10 mouse cellular contexts compared by ENCODE assay signal in the genomic region with DNA sequence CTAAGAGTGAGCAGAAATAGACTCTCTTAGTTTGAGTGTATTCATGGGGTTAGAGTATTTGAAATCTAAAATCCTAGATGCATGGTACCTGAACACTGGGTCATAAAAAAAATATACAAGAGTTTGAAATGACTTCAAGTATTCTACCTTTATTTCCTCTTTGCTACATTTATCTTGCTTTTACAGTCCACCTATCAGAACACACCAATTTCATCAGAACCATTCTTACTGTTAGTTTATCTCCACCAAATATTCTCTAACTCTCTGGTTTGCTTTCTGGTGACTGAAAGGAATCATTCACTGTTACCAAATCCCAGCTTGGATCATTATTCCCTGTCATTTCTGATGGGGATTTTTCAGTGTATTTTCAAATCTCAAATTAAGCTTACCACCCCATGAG. TPM values are rescaled to one million over a fixed set of nuclear protein-coding genes. Genes with fewer than 3 reads are reported as not detected.
A peak's percentile ranks its signal among the peaks of the same experiment; 100 is the strongest.
DNase-seq lines count a peak whose midpoint lies in the region; ATAC-seq and TF ChIP-seq lines count a peak whose summit lies in the region.
"Had no signal": no experiment of that assay in that cellular context is flagged by ENCODE, and none has a peak within 500 bp of the region (broad histone marks: within the 10 kb centered on the region; RNA-seq: fewer than 3 reads in every experiment).

No protein-coding gene starts in this region.

- no peak for TF ChIP-seq POLR2A in cerebellum, adult 2 months (IDR thresholded peaks at IDR 0.05; ENCODE audit: borderline replicate concordance, insufficient read depth, low read length)

- peak overlapping the region; percentile 95 for H3K4me3 ChIP-seq in cerebellum, adult 2 months (replicated peaks; ENCODE audit: insufficient read depth, low read depth, low read length)
- H3K4me3 ChIP-seq in neural tube, embryonic 11.5 days (ENCODE audit: low read depth, low read length), result peak overlapping the region; percentile 80; the same call in 1 of the 2 replicates
- H3K4me3 ChIP-seq in liver, embryonic 13.5 days (replicated peaks), result peak overlapping the region; percentile 73

- H3K27me3 ChIP-seq in cerebellum, adult 2 months (ENCODE audit: control insufficient read depth, insufficient read depth, low read length), result no peaks in the 10 kb centered on the region
- no peaks in the 10 kb centered on the region for H3K27me3 ChIP-seq in neural tube, embryonic 11.5 days (ENCODE audit: control insufficient read depth, insufficient read depth, low read length)
- no peaks in the 10 kb centered on the region for H3K27me3 ChIP-seq in liver, embryonic 13.5 days

- H3K4me2 ChIP-seq in neural tube, embryonic 11.5 days (ENCODE audit: low read depth), result no peak overlapping the region
- peak overlapping the region; percentile 89 for H3K4me2 ChIP-seq in liver, embryonic 13.5 days

- DNase-seq in cerebellum, adult 2 months, result no peak
- no peak for DNase-seq in cerebellum, postnatal 10 days
- no peak for DNase-seq in neural tube, embryonic 11.5 days (ENCODE audit: low spot score)
- DNase-seq in neural tube, embryonic 10.5 days (ENCODE audit: extremely low spot score, low spot score), result no peak
- DNase-seq in liver, embryonic 13.5 days, result no peak
- DNase-seq in left cerebral cortex, adult 8-10 months (ENCODE audit: low spot score in 2 of 2), result no peak

- ATAC-seq in neural tube, embryonic 11.5 days (ENCODE audit: insufficient read depth, low FRiP score, low TSS enrichment), result no peak
- no peak for ATAC-seq in liver, embryonic 13.5 days (ENCODE audit: low read depth)
- ATAC-seq in megakaryocyte progenitor cell, adult 5-6 weeks (replicated peaks; ENCODE audit: poor library complexity), result no peak
- no peak for ATAC-seq in activated CD4-positive, CD25-positive, alpha-beta regulatory T cell, adult 4 months

- no peaks in the 10 kb centered on the region for H3K9me3 ChIP-seq in neural tube, embryonic 11.5 days (ENCODE audit: control insufficient read depth, low read length)
- no peaks in the 10 kb centered on the region for H3K9me3 ChIP-seq in liver, embryonic 13.5 days (replicated peaks)

- no peak for TF ChIP-seq CTCF in cerebellum, adult 2 months (IDR thresholded peaks at IDR 0.05; ENCODE audit: borderline replicate concordance, insufficient read depth, low read depth, low read length)

- no peak overlapping the region for H3K9ac ChIP-seq in neural tube, embryonic 11.5 days (ENCODE audit: low read length)
- H3K9ac ChIP-seq in liver, embryonic 13.5 days, result peak overlapping the region; percentile 75

- H3K36me3 ChIP-seq in neural tube, embryonic 11.5 days (ENCODE audit: control insufficient read depth, insufficient read depth, low read length), result no peaks in the 10 kb centered on the region
- H3K36me3 ChIP-seq in liver, embryonic 13.5 days, result 0 out of 2 replicates have a peak, but pooled peaks cover 4% of the 10 kb centered on the region

- no peak overlapping the region for H3K27ac ChIP-seq in cerebellum, adult 2 months (ENCODE audit: insufficient read depth, low read length)
- H3K27ac ChIP-seq in neural tube, embryonic 11.5 days (ENCODE audit: low read depth, low read length), result no peak overlapping the region
- no peak overlapping the region for H3K27ac ChIP-seq in liver, embryonic 13.5 days

- H3K4me1 ChIP-seq in cerebellum, adult 2 months (ENCODE audit: control insufficient read depth, insufficient read depth, low read length), result 0 out of 2 replicates have a peak, but pooled peaks cover 3% of the 10 kb centered on the region
- peaks cover 7% of the 10 kb centered on the region for H3K4me1 ChIP-seq in neural tube, embryonic 11.5 days (ENCODE audit: control insufficient read depth, insufficient read depth, low read length)
- peaks cover 17% of the 10 kb centered on the region for H3K4me1 ChIP-seq in liver, embryonic 13.5 days (replicated peaks)

RNA-seq across cellular contexts. Expression of a gene that starts 0.8 kb away (rescaled TPM):
- polyA plus RNA-seq in cerebellum, adult 2 months (2012; rRNA removed), result 12.8 and 13.0 TPM in 2 replicates
- 12.9 and 16.4 TPM in 2 replicates for polyA plus RNA-seq in neural tube, embryonic 11.5 days (2014; fragmentation: Nextera tagmentation; extraction: Ambion mirVana)
- 6.8 and 7.3 TPM in 2 replicates for polyA plus RNA-seq in liver, embryonic 13.5 days (2015; fragmentation: Nextera tagmentation; extraction: Ambion mirVana)
- 13.0 and 15.4 TPM in 2 replicates for total RNA-seq in megakaryocyte progenitor cell, adult 5-6 weeks (2015)
- total RNA-seq in megakaryocyte progenitor cell, adult 5-6 weeks (2017), result 27.4 and 32.4 TPM in 2 replicates
- 10 to 100 TPM; 22.0 to 24.1 TPM for polyA plus RNA-seq in activated CD4-positive, CD25-positive, alpha-beta regulatory T cell, adult 4 months (2017; shearing (Covaris generic))
- total RNA-seq in left cerebral cortex, adult 8-10 months (2022), result 10 to 100 TPM; 12.9 to 20.1 (median 14.8) TPM

RNA-seq across cellular contexts. Expression of a gene that starts 1.3 kb away (rescaled TPM):
- 25.3 and 25.7 TPM in 2 replicates for polyA plus RNA-seq in cerebellum, adult 2 months (2012; rRNA removed)
- polyA plus RNA-seq in neural tube, embryonic 11.5 days (2014; fragmentation: Nextera tagmentation; extraction: Ambion mirVana), result 14.7 and 17.0 TPM in 2 replicates
- 4.9 and 7.3 TPM in 2 replicates for polyA plus RNA-seq in liver, embryonic 13.5 days (2015; fragmentation: Nextera tagmentation; extraction: Ambion mirVana)
- 18.6 and 34.9 TPM in 2 replicates for total RNA-seq in megakaryocyte progenitor cell, adult 5-6 weeks (2015)
- 17.3 and 19.4 TPM in 2 replicates for total RNA-seq in megakaryocyte progenitor cell, adult 5-6 weeks (2017)
- 10 to 100 TPM; 13.3 to 13.9 TPM for polyA plus RNA-seq in activated CD4-positive, CD25-positive, alpha-beta regulatory T cell, adult 4 months (2017; shearing (Covaris generic))
- total RNA-seq in left cerebral cortex, adult 8-10 months (2022), result 10 to 100 TPM; 21.3 to 31.4 (median 24.3) TPM

RNA-seq across cellular contexts. Expression of a gene that starts 25.8 kb away (rescaled TPM):
- 8.6 and 9.0 TPM in 2 replicates for polyA plus RNA-seq in cerebellum, adult 2 months (2012; rRNA removed)
- 2.5 and 3.0 TPM in 2 replicates for polyA plus RNA-seq in neural tube, embryonic 11.5 days (2014; fragmentation: Nextera tagmentation; extraction: Ambion mirVana)
- polyA plus RNA-seq in liver, embryonic 13.5 days (2015; fragmentation: Nextera tagmentation; extraction: Ambion mirVana), result 0.82 and 1.3 TPM in 2 replicates
- 21.7 and 34.3 TPM in 2 replicates for total RNA-seq in megakaryocyte progenitor cell, adult 5-6 weeks (2015)
- total RNA-seq in megakaryocyte progenitor cell, adult 5-6 weeks (2017), result 13.2 and 14.0 TPM in 2 replicates
- polyA plus RNA-seq in activated CD4-positive, CD25-positive, alpha-beta regulatory T cell, adult 4 months (2017; shearing (Covaris generic)), result 1 to 10 TPM; 6.3 to 9.7 TPM
- 1 to 10 TPM; 3.2 to 7.2 (median 4.6) TPM for total RNA-seq in left cerebral cortex, adult 8-10 months (2022)

RNA-seq across cellular contexts. Expression of a gene that starts 53.5 kb away (rescaled TPM):
- polyA plus RNA-seq in cerebellum, adult 2 months (2012; rRNA removed), result 29.6 and 30.6 TPM in 2 replicates
- 35.4 and 36.8 TPM in 2 replicates for polyA plus RNA-seq in neural tube, embryonic 11.5 days (2014; fragmentation: Nextera tagmentation; extraction: Ambion mirVana)
- 13.8 and 17.3 TPM in 2 replicates for polyA plus RNA-seq in liver, embryonic 13.5 days (2015; fragmentation: Nextera tagmentation; extraction: Ambion mirVana)
- 82.1 and 105 TPM in 2 replicates for total RNA-seq in megakaryocyte progenitor cell, adult 5-6 weeks (2015)
- total RNA-seq in megakaryocyte progenitor cell, adult 5-6 weeks (2017), result 98.5 and 129 TPM in 2 replicates
- polyA plus RNA-seq in activated CD4-positive, CD25-positive, alpha-beta regulatory T cell, adult 4 months (2017; shearing (Covaris generic)), result 10 to 100 TPM; 38.1 to 52.1 TPM
- total RNA-seq in left cerebral cortex, adult 8-10 months (2022), result 10 to 100 TPM; 37.5 to 44.9 (median 41.4) TPM

RNA-seq across cellular contexts. Expression of a gene that starts 53.8 kb away (rescaled TPM):
- not detected in 2 replicates for polyA plus RNA-seq in cerebellum, adult 2 months (2012; rRNA removed)
- polyA plus RNA-seq in neural tube, embryonic 11.5 days (2014; fragmentation: Nextera tagmentation; extraction: Ambion mirVana), result not detected in 2 replicates
- polyA plus RNA-seq in liver, embryonic 13.5 days (2015; fragmentation: Nextera tagmentation; extraction: Ambion mirVana), result not detected in 2 replicates
- total RNA-seq in megakaryocyte progenitor cell, adult 5-6 weeks (2015), result not detected in 2 replicates
- total RNA-seq in megakaryocyte progenitor cell, adult 5-6 weeks (2017), result 0.68 TPM in 1 of 2 replicates, not detected in the other
- under 1 TPM in 1 of 2 experiments, not detected in 1; 0.34 TPM for polyA plus RNA-seq in activated CD4-positive, CD25-positive, alpha-beta regulatory T cell, adult 4 months (2017; shearing (Covaris generic))
- total RNA-seq in left cerebral cortex, adult 8-10 months (2022), result not detected
- total RNA-seq: gastrocnemius, postnatal 10 days; left cerebral cortex, postnatal 14 days had no signal
